Mouse (Mus musculus): ENCODE data around the gene Itm2b. TPM values are rescaled to one million over a fixed set of nuclear protein-coding genes. Genes with fewer than 3 reads are reported as not detected.

The Itm2b gene
- polyA plus RNA-seq, 1 experiment = 153 TPM

GRCm38 (mm10) chr14:73325456-73326381 is 59.4 kb downstream of the Itm2b start, which contains the start of gene Rb1:
TSS of gene Rb1 (minus strand) at chr14:73325822.
- H3K79me3 ChIP-seq (ENCODE audit: low read depth) = no peaks in the 10 kb centered on the region
- H3ac ChIP-seq (ENCODE audit: control insufficient read depth, insufficient read length, low read depth) = peak within 1 kb of the TSS; percentile 81
- H3K36me3 ChIP-seq (ENCODE audit: control insufficient read depth, insufficient read depth) = no peaks in the 10 kb centered on the region
- H3K4me3 ChIP-seq (ENCODE audit: insufficient read depth, poor library complexity, severe bottlenecking) = peak within 1 kb of the TSS; percentile 59
- TF ChIP-seq USF1 (IDR thresholded peaks at IDR 0.05; ENCODE audit: low read depth) = no peak
- TF ChIP-seq MYOD1 (IDR thresholded peaks at IDR 0.05; ENCODE audit: control insufficient read depth, insufficient read length, low read depth) = no peak
- no peak for TF ChIP-seq MAX (IDR thresholded peaks at IDR 0.05)
- TF ChIP-seq MYOG (IDR thresholded peaks at IDR 0.05; ENCODE audit: control insufficient read depth, extremely low read depth, insufficient read length) = no peak
- no peak for TF ChIP-seq CEBPB (IDR thresholded peaks at IDR 0.05; ENCODE audit: low read depth)
- no peak for TF ChIP-seq FOSL1 (IDR thresholded peaks at IDR 0.05; ENCODE audit: insufficient read depth, low read length, poor library complexity, severe bottlenecking)
- TF ChIP-seq CTCF (IDR thresholded peaks at IDR 0.05; ENCODE audit: control insufficient read depth, insufficient read depth, insufficient read length) = no peak
- H3K79me2 ChIP-seq (ENCODE audit: control insufficient read depth, insufficient read depth) = no peaks in the 10 kb centered on the region
- H3K27me3 ChIP-seq (ENCODE audit: control insufficient read depth, insufficient read depth, insufficient read length) = no peaks in the 10 kb centered on the region

- H3K4me3 ChIP-seq (ENCODE audit: insufficient read depth, poor library complexity, severe bottlenecking) = peak overlapping the region; percentile 59
- H3K79me3 ChIP-seq (ENCODE audit: low read depth) = no peaks in the 10 kb centered on the region
- H3K27me3 ChIP-seq (ENCODE audit: control insufficient read depth, insufficient read depth, insufficient read length) = no peaks in the 10 kb centered on the region
- no peaks in the 10 kb centered on the region for H3K36me3 ChIP-seq (ENCODE audit: control insufficient read depth, insufficient read depth)
- no peaks in the 10 kb centered on the region for H3K79me2 ChIP-seq (ENCODE audit: control insufficient read depth, insufficient read depth)
- TF ChIP-seq CTCF (IDR thresholded peaks at IDR 0.05; ENCODE audit: control insufficient read depth, insufficient read depth, insufficient read length) = no peak
- no peak for TF ChIP-seq CEBPB (IDR thresholded peaks at IDR 0.05; ENCODE audit: low read depth)
- no peak for TF ChIP-seq MYOG (IDR thresholded peaks at IDR 0.05; ENCODE audit: control insufficient read depth, extremely low read depth, insufficient read length)
- no peak for TF ChIP-seq USF1 (IDR thresholded peaks at IDR 0.05; ENCODE audit: low read depth)
- no peak for TF ChIP-seq MAX (IDR thresholded peaks at IDR 0.05)
- no peak for TF ChIP-seq FOSL1 (IDR thresholded peaks at IDR 0.05; ENCODE audit: insufficient read depth, low read length, poor library complexity, severe bottlenecking)
- peak overlapping the region; percentile 81 for H3ac ChIP-seq (ENCODE audit: control insufficient read depth, insufficient read length, low read depth)
Observed at GRCm38 (mm10) chr14:73324634-73325455, 60.2 kb downstream of the Itm2b start.

- Histone ChIP-seq H3K27me3 (ENCODE audit: control insufficient read depth, insufficient read depth, insufficient read length) (no peaks in the 10 kb centered on the region), H3ac (ENCODE audit: control insufficient read depth, insufficient read length, low read depth) (no peak overlapping the region), H3K36me3 (ENCODE audit: control insufficient read depth, insufficient read depth) (no peaks in the 10 kb centered on the region), H3K79me2 (ENCODE audit: control insufficient read depth, insufficient read depth) (no peaks in the 10 kb centered on the region), H3K79me3 (ENCODE audit: low read depth) (no peaks in the 10 kb centered on the region), H3K4me3 (ENCODE audit: insufficient read depth, poor library complexity, severe bottlenecking) (no peak overlapping the region)
- no peak for TF ChIP-seq CEBPB (IDR thresholded peaks at IDR 0.05; ENCODE audit: low read depth)
- no peak for TF ChIP-seq USF1 (IDR thresholded peaks at IDR 0.05; ENCODE audit: low read depth)
- TF ChIP-seq MYOD1 (IDR thresholded peaks at IDR 0.05; ENCODE audit: control insufficient read depth, insufficient read length, low read depth) = no peak
- TF ChIP-seq CTCF (IDR thresholded peaks at IDR 0.05; ENCODE audit: control insufficient read depth, insufficient read depth, insufficient read length) = no peak
- TF ChIP-seq MAX (IDR thresholded peaks at IDR 0.05) = no peak
- no peak for TF ChIP-seq MYOG (IDR thresholded peaks at IDR 0.05; ENCODE audit: control insufficient read depth, extremely low read depth, insufficient read length)
- TF ChIP-seq FOSL1 (IDR thresholded peaks at IDR 0.05; ENCODE audit: insufficient read depth, low read length, poor library complexity, severe bottlenecking) = no peak
Observed at GRCm38 (mm10) chr14:73323965-73324364, 61.1 kb downstream of the Itm2b start.

- Histone ChIP-seq H3K4me3 (ENCODE audit: insufficient read depth, poor library complexity, severe bottlenecking) (no peak overlapping the region), H3K27me3 (ENCODE audit: control insufficient read depth, insufficient read depth, insufficient read length) (no peaks in the 10 kb centered on the region), H3K79me3 (ENCODE audit: low read depth) (no peaks in the 10 kb centered on the region), H3ac (ENCODE audit: control insufficient read depth, insufficient read length, low read depth) (no peak overlapping the region), H3K79me2 (ENCODE audit: control insufficient read depth, insufficient read depth) (no peaks in the 10 kb centered on the region), H3K36me3 (ENCODE audit: control insufficient read depth, insufficient read depth) (no peaks in the 10 kb centered on the region)
- TF ChIP-seq MYOG (IDR thresholded peaks at IDR 0.05; ENCODE audit: control insufficient read depth, extremely low read depth, insufficient read length) = no peak
- no peak for TF ChIP-seq USF1 (IDR thresholded peaks at IDR 0.05; ENCODE audit: low read depth)
- TF ChIP-seq CEBPB (IDR thresholded peaks at IDR 0.05; ENCODE audit: low read depth) = no peak
- no peak for TF ChIP-seq MAX (IDR thresholded peaks at IDR 0.05)
- TF ChIP-seq CTCF (IDR thresholded peaks at IDR 0.05; ENCODE audit: control insufficient read depth, insufficient read depth, insufficient read length) = no peak
- no peak for TF ChIP-seq MYOD1 (IDR thresholded peaks at IDR 0.05; ENCODE audit: control insufficient read depth, insufficient read length, low read depth)
- TF ChIP-seq FOSL1 (IDR thresholded peaks at IDR 0.05; ENCODE audit: insufficient read depth, low read length, poor library complexity, severe bottlenecking) = no peak
Observed at GRCm38 (mm10) chr14:73322142-73322541, 62.9 kb downstream of the Itm2b start.

- H3K4me3 ChIP-seq (ENCODE audit: insufficient read depth, poor library complexity, severe bottlenecking) = no peak overlapping the region
- H3K79me2 ChIP-seq (ENCODE audit: control insufficient read depth, insufficient read depth) = no peaks in the 10 kb centered on the region
- H3K79me3 ChIP-seq (ENCODE audit: low read depth) = no peaks in the 10 kb centered on the region
- no peaks in the 10 kb centered on the region for H3K36me3 ChIP-seq (ENCODE audit: control insufficient read depth, insufficient read depth)
- TF ChIP-seq MAX (IDR thresholded peaks at IDR 0.05) (no peak), FOSL1 (IDR thresholded peaks at IDR 0.05; ENCODE audit: insufficient read depth, low read length, poor library complexity, severe bottlenecking) (no peak)
- no peak overlapping the region for H3ac ChIP-seq (ENCODE audit: control insufficient read depth, insufficient read length, low read depth)
- no peaks in the 10 kb centered on the region for H3K27me3 ChIP-seq (ENCODE audit: control insufficient read depth, insufficient read depth, insufficient read length)
Observed at GRCm38 (mm10) chr14:73316933-73317332, 68.2 kb downstream of the Itm2b start.

Measured in C2C12 (cell line).